Mouse (Mus musculus) midbrain, embryonic 13.5 days (tissue): ENCODE measurements around the gene Cecr2. TPM values are rescaled to one million over a fixed set of nuclear protein-coding genes. Genes with fewer than 3 reads are reported as not detected.

Experiments
- ATAC-seq: fragments of 200-750 bp; cut with Nextera tagmentation; 2 replicates; pipeline ENCODE4 v1.8.0; 2017; ENCODE audit warnings: mild to moderate bottlenecking, moderate TSS enrichment, moderate library complexity
- H3K27ac ChIP-seq: fragments of 300-500 bp; sonication (generic); 2 replicates; pipeline ENCODE4 v1.5.1; 2015; ENCODE audit warnings: inconsistent platforms, mild to moderate bottlenecking, moderate library complexity
- H3K27me3 ChIP-seq: fragments of 300-500 bp; sonication (generic); 2 replicates; pipeline ENCODE4 v1.6.1; 2015; ENCODE audit warnings: mild to moderate bottlenecking, inconsistent platforms
- H3K36me3 ChIP-seq: fragments of 300-500 bp; sonication (generic); 2 replicates; pipeline ENCODE4 v1.6.1; 2015; ENCODE audit warnings: mild to moderate bottlenecking, inconsistent platforms
- H3K4me1 ChIP-seq: fragments of 300-500 bp; sonication (generic); replicated peaks from 2 replicates; pipeline ENCODE4 v1.6.1; 2015; ENCODE audit warnings: inconsistent platforms
- H3K4me2 ChIP-seq: fragments of 300-500 bp; sonication (generic); replicated peaks from 2 replicates; pipeline ENCODE4 v1.6.1; 2015; ENCODE audit warnings: moderate library complexity, mild to moderate bottlenecking, inconsistent platforms
- H3K4me3 ChIP-seq: fragments of 300-500 bp; sonication (generic); replicated peaks from 2 replicates; pipeline ENCODE4 v1.5.1; 2015; ENCODE audit warnings: mild to moderate bottlenecking, inconsistent platforms
- H3K9ac ChIP-seq: fragments of 300-500 bp; sonication (generic); replicated peaks from 2 replicates; pipeline ENCODE4 v1.6.1; 2015; ENCODE audit warnings: mild to moderate bottlenecking, inconsistent platforms
- H3K9me3 ChIP-seq: fragments of 300-500 bp; sonication (generic); 2 replicates; pipeline ENCODE4 v1.6.1; 2016; ENCODE audit warnings: mild to moderate bottlenecking, inconsistent platforms
- WGBS: fragments of 180-500 bp; shearing (Covaris S2); methylation state at CpG from one replicate; pipeline ENCODE4 v1.1.7; 2015; 5-methylcytosine and 5-hydroxymethylcytosine counted together
- polyA plus RNA-seq: library from polyadenylated mRNA; unstranded; fragments of >200 nt; fragmentation: Nextera tagmentation; extraction: Ambion mirVana; gene quantifications from 2 replicates; pipeline ENCODE4 v1.2.1, GENCODE M21; 2015

Gene Cecr2
- 5.6 and 7.6 TPM in 2 replicates for polyA plus RNA-seq

DNA sequence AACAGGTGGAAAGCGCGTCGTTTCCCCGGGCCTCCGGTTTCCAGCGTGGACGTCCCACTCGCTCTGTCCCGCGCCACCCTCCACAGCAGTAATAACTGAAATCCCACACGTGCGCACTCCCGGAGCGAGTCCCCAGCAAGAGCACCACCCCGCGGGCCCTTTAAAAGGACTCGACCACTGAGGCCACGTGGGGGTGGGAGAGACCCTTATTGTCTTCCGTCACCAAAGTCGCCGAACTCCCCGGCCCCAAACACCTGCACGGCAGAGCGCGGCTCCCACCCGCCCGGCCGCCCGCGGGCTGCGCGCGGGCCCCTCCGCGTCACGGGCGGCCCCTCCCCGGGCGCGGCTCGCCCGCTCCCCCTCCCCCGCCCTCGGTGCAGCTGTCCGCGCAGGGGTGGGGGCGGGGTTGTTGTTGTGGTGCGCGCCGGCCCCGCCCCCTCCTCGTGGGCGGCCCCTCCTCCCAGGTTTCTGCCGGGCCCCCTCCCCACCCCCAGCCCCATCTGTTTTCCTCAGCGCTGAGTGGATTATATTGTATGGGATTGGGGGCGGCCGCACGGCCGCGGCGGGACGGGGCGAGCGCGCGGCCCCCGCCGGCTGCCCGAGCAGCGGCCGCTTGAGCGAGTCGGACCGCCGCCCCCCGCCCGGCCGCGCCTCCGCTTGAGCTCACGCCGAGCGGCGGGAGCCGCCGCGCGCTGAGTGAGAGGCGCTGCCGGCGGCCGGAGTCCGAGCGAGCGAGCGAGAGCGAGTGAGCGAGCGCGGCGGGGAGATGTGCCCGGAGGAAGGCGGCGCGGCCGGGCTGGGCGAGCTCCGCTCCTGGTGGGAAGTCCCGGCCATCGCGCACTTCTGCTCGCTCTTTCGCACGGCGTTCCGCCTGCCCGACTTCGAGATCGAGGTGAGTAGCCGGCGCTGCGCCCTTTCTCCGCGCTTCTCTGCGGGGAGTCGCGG lies at the start of gene Cecr2:
Gene Cecr2 (plus strand): TSS at position 554 of the 945 bp plus-strand sequence.
- peak; percentile 90 for ATAC-seq
- H3K4me3 ChIP-seq, result peak within 1 kb of the TSS; percentile 90
- H3K9me3 ChIP-seq, result no peaks in the 10 kb centered on the region
- no peaks in the 10 kb centered on the region for H3K36me3 ChIP-seq
- peak within 1 kb of the TSS; percentile 98 for H3K27ac ChIP-seq
- H3K27me3 ChIP-seq, result peaks cover 5% of the 10 kb centered on the region
- peak within 1 kb of the TSS; percentile 91 for H3K9ac ChIP-seq
- H3K4me2 ChIP-seq, result peak within 1 kb of the TSS; percentile 96
- peaks cover 25% of the 10 kb centered on the region for H3K4me1 ChIP-seq
- WGBS, result under 1% methylated on average over 95 of the region's 127 CpGs

DNA sequence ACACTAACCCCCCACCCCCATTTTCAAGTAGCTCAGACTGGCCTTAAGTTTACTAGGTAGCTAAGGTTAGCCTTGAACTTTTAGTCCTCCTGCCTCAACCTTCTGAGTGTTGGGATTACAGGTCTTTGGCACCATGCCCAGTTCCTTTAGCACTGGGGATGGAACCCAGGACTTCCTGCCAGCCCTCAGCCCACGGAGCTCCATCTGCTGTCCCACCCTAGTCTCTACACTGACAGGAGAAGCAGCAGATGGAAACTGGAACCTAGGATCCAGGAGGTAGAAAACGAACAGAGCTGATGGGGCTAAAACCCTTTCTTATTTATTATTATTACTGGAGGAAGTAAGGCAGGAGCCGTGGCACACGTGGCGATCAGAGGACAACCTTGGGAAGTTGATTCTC lies 48.6 kb upstream of the Cecr2 start:
- 80% methylated on average over 5 of the region's 5 CpGs for WGBS
- Histone ChIP-seq H3K4me2 (no peak overlapping the region), H3K4me3 (no peak overlapping the region), H3K9ac (no peak overlapping the region), H3K27me3 (no peaks in the 10 kb centered on the region), H3K9me3 (no peaks in the 10 kb centered on the region), H3K27ac (no peak overlapping the region), H3K36me3 (no peaks in the 10 kb centered on the region), H3K4me1 (no peaks in the 10 kb centered on the region)
- ATAC-seq, result no peak

DNA sequence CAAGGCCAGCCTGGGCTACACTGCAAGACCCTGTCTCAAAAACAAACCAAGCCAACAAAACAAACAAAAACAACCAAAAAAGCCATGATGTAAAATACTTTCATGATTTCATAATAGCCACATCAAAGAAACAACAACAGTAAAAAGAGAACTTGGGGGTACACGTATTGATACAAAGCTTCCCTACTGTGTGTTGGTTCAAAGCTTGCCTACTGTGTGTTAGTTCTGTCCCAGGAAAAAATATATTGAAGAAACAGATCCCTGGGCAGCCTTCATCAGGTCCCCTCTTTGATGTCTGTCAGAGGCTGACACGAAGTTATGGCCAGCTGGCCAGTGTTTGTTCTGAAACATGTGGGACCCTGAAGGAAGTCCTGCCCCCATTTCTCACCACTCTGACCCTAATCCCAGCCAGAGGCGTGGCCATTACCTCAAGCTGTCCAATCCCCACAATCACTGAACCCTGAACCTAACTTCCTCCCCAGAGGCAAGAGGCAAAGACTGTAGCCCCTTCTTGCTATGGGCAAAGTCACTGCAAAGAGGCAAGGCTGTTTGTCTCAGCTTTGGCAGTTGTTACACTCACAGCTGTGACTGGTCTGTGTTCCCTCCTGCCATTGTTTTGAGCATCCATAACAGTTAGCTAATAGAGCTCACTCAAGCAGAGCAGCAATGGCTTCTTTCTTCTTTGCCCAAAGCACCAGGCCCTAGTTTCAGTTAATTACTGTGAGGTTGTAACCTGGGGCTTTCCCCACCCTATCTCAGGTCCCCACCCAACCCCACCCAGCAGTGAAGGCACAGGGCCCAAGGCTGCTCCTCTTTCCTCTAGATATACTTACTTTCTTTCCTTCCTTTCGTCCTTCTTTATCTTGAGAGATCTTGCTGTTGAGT lies 47.4 kb upstream of the Cecr2 start:
- ATAC-seq, result no peak

DNA sequence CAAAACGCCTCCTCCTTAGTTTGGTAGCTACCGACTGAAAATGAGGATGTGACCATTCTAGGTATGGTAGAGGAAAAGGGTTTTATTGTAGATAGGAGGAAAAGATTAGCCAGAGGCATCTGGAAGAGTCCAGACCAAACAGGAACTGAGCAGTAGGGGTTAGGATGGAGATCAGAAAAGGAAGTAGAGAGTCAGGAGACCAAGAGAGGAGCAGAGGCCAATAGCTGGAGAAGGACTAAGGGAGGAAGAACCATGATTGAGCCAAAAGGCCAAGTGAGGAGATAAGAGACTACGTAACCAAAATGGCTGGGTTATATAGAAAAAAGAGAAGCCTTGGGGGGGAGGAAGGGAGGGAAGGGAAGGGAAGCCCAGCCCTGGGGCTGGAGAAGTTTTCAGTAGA lies 46.0 kb upstream of the Cecr2 start:
- WGBS, result 86% methylated on average over 3 of the region's 3 CpGs
- ATAC-seq, result no peak
- Histone ChIP-seq H3K9me3 (no peaks in the 10 kb centered on the region), H3K4me1 (no peaks in the 10 kb centered on the region), H3K27ac (no peak overlapping the region), H3K36me3 (no peaks in the 10 kb centered on the region), H3K9ac (no peak overlapping the region), H3K4me3 (no peak overlapping the region), H3K4me2 (no peak overlapping the region), H3K27me3 (no peaks in the 10 kb centered on the region)

More for the DNA sequence above, 47.4 kb upstream of the Cecr2 start:
- H3K36me3 ChIP-seq, result no peaks in the 10 kb centered on the region
- no peaks in the 10 kb centered on the region for H3K9me3 ChIP-seq
- no peaks in the 10 kb centered on the region for H3K4me1 ChIP-seq
- H3K4me3 ChIP-seq, result no peak overlapping the region
- no peaks in the 10 kb centered on the region for H3K27me3 ChIP-seq
- no peak overlapping the region for H3K9ac ChIP-seq
- H3K4me2 ChIP-seq, result no peak overlapping the region
- no peak overlapping the region for H3K27ac ChIP-seq
- 79% methylated on average over 4 of the region's 4 CpGs for WGBS

DNA sequence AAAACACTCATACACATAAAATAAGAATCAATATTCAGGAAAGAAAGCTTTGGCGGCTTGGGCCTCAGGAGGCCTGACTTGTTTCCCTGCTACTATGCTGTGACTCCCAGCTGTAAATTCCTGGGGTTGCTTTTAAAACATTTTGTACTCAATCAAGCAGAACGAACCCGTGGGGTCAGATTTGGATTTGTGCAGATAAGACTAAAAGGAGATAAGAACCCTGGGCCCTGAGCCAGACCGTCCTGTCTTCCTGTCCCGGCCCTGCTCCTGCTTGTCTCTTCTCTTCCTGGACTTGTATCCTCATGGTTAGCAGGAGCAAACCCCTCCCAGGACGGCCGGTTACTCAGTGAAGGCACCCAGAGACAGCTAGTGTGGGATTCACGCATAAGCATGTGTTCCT lies 41.1 kb upstream of the Cecr2 start:
- H3K36me3 ChIP-seq, result no peaks in the 10 kb centered on the region
- ATAC-seq, result no peak
- 64% methylated on average over 8 of the region's 8 CpGs for WGBS
- no peak overlapping the region for H3K27ac ChIP-seq
- H3K27me3 ChIP-seq, result no peaks in the 10 kb centered on the region
- H3K9ac ChIP-seq, result no peak overlapping the region
- no peak overlapping the region for H3K4me2 ChIP-seq
- no peaks in the 10 kb centered on the region for H3K9me3 ChIP-seq
- no peaks in the 10 kb centered on the region for H3K4me1 ChIP-seq
- no peak overlapping the region for H3K4me3 ChIP-seq

DNA sequence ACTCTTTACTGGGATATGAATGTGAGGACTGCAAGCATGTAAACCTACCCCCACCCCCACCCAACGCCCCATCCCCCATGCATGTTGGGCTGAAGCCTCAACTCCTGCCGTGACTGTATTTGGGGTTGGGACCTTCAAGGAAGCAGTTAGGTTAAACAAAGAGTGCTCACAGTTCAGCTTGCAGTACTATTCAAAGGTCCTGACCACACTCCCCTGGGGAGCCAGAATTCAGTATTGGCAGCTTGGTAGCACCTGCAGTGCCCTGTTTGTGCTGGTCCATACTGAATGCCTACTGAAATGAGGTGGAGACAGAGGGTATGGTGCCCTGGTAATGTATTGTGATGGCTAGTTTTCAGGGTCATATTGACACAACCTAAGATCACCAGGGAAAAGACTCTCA lies 39.1 kb upstream of the Cecr2 start:
- no peak for ATAC-seq
- Histone ChIP-seq H3K27ac (no peak overlapping the region), H3K27me3 (no peaks in the 10 kb centered on the region), H3K9ac (no peak overlapping the region), H3K4me2 (no peak overlapping the region), H3K36me3 (no peaks in the 10 kb centered on the region), H3K4me1 (no peaks in the 10 kb centered on the region), H3K4me3 (no peak overlapping the region), H3K9me3 (no peaks in the 10 kb centered on the region)
- 59% methylated on average over 2 of the region's 2 CpGs for WGBS

DNA sequence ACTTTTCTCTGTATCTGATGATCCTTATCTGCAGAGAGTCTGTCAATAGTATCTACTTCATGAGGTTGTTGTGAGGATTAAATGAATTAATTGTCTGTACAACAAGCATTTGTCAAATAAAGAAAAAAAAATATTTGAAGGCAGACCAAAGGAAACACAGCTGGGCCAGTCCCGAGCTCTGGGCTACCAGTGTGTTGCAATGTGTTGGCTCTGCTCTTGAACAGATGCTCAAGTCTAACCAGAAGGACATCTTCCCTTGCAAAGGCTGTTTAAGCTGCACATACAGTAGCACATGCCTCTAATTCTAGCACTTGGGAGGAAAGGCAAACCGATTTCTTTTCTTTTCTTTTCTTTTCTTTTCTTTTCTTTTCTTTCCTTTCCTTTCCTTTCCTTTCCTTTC lies 37.2 kb upstream of the Cecr2 start:
- Histone ChIP-seq H3K9ac (no peak overlapping the region), H3K9me3 (no peaks in the 10 kb centered on the region), H3K4me2 (no peak overlapping the region), H3K4me3 (no peak overlapping the region), H3K36me3 (no peaks in the 10 kb centered on the region), H3K27me3 (no peaks in the 10 kb centered on the region), H3K4me1 (no peaks in the 10 kb centered on the region), H3K27ac (no peak overlapping the region)
- 89% methylated on average over 2 of the region's 2 CpGs for WGBS
- no peak for ATAC-seq

DNA sequence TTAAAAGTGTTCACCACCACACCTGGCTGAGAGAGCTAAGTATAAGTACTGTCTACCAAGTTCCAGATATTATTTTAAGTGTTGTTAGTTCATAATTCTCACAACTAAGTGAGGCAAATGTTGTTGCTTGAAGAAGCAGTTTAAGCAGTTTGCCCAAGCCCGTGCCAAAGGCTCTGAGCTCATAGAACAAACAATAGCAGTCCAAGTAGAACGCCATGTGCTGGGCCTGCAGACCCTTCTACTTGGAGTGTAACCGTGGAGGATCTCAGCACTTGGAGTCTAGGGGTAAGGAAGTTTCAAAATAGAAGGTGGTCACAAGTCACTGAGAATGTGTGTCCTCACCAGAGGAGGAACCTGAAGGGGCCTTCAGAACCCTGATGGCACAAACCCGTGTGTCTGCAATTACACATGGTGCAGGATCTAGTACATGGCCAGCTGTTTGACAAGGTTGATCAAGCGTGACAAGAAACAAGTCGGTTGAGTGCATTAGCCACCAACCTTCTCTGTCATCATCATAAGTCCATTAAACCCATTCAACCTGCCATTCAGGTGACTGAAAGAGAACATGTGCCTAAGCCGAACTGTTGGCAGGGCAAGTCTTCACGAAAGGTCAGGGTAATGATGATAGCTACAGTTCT lies 30.7 kb upstream of the Cecr2 start:
- Histone ChIP-seq H3K36me3 (no peaks in the 10 kb centered on the region), H3K27ac (no peak overlapping the region), H3K9me3 (no peaks in the 10 kb centered on the region), H3K4me1 (no peaks in the 10 kb centered on the region), H3K4me3 (no peak overlapping the region), H3K27me3 (no peaks in the 10 kb centered on the region), H3K4me2 (no peak overlapping the region), H3K9ac (no peak overlapping the region)
- WGBS, result 87% methylated on average over 8 of the region's 8 CpGs
- ATAC-seq, result no peak

DNA sequence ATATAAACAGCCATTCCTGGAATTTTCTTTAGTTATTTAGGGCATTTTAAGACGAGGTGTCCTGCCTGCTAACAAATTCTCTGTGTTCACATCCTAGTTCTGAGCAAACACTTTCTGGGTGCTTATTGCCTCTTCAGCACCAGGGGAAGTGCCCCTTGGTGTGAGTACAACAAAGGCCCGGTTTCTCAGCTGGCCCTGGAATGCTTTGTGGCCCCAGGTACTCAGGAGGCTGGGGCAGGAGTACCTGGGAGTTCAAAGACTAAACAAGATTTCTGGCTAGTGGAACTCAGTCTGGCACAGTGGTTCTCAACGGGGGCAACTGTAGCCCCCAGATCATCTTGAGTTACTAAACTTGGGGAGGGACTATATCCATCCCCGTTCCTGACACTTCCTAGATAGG lies 26.6 kb upstream of the Cecr2 start:
- 31% methylated on average over 4 of the region's 4 CpGs for WGBS
- H3K4me2 ChIP-seq, result no peak overlapping the region
- H3K4me3 ChIP-seq, result no peak overlapping the region
- no peak overlapping the region for H3K9ac ChIP-seq
- no peak for ATAC-seq
- H3K27ac ChIP-seq, result no peak overlapping the region
- H3K27me3 ChIP-seq, result no peaks in the 10 kb centered on the region
- H3K4me1 ChIP-seq, result no peaks in the 10 kb centered on the region
- H3K36me3 ChIP-seq, result no peaks in the 10 kb centered on the region
- no peaks in the 10 kb centered on the region for H3K9me3 ChIP-seq

DNA sequence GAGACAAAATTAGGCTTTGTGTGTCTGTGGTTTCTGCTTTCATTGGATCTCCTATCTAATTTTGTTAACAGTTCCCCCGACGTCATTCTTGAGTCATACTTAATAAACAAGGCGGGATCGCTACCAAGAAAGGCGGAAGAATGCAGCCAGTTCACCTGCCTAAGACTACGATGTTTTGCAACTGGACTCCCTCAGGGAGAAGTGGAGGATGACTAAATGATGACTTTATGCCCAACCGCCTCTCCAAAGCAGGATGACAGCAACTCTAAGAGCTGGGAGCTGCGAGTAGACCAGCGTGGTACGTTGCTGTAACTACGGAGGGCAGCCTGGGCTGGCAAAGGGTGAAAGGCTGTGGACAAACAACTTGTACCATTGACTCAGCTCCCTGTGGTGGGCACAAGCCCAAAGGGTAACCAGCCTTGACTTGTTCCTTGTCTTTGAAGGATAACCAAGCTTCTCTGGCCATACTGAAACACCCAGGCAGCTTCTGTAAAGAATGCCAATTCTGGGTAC lies 24.2 kb upstream of the Cecr2 start:
- Histone ChIP-seq H3K9me3 (no peaks in the 10 kb centered on the region), H3K9ac (no peak overlapping the region), H3K4me1 (no peaks in the 10 kb centered on the region), H3K4me2 (no peak overlapping the region), H3K4me3 (no peak overlapping the region), H3K27ac (no peak overlapping the region), H3K27me3 (no peaks in the 10 kb centered on the region), H3K36me3 (no peaks in the 10 kb centered on the region)
- no peak for ATAC-seq
- WGBS, result 92% methylated on average over 11 of the region's 11 CpGs

DNA sequence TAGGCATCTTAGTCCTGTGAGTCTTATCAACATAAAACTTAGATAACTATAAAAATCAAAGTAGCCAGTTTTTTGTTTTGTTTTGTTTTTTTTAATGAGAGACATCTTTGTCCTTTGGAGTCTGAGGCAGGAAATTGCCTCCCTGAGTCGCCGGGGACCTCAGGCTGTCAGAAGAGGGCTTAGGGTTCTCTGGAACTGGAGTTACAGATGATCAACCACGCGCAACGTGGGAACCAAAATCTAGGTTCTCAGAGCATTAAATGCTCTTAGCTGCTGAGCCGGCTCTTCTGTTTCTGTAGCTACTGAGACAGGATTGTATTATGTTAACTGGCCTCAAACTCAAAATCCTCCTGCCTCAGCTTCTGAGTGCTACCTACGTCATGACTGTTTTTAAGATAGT lies 22.4 kb upstream of the Cecr2 start:
- Histone ChIP-seq H3K4me1 (no peaks in the 10 kb centered on the region), H3K36me3 (no peaks in the 10 kb centered on the region), H3K9me3 (no peaks in the 10 kb centered on the region), H3K4me3 (no peak overlapping the region), H3K4me2 (no peak overlapping the region), H3K27ac (no peak overlapping the region), H3K9ac (no peak overlapping the region), H3K27me3 (no peaks in the 10 kb centered on the region)
- ATAC-seq, result no peak
- whole genome bisulfite sequencing, result 48% methylated on average over 7 of the region's 7 CpGs
